ENCODE assay signal across 24 mouse cellular contexts in the genomic region with DNA sequence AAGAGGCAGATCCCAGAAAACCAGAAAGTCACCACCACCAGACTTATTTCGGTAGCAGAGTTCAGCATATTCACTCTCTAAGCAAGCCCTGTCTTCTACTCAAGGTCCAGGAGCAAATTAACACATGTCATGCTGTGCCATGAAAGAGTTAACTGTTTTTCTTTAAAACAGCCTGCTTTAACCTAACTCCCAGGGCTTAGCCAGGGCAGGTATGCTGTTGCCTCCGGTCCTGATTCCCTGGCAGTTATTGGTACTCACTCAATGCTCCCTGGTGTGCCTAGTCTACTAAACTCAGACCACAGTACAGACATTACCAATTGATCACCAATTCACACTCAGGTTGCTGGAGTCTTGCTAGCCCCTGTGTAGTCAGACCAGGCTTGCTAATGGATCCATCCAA.
DNase-seq lines count a peak whose midpoint lies in the region; ATAC-seq and TF ChIP-seq lines count a peak whose summit lies in the region.
"Had no signal": no experiment of that assay in that cellular context is flagged by ENCODE, and none has a peak within 500 bp of the region (broad histone marks: within the 10 kb centered on the region; RNA-seq: fewer than 3 reads in every experiment).

No protein-coding gene starts in this region.

- no peak overlapping the region for H3K9ac ChIP-seq in limb, embryonic 12.5 days (replicated peaks)
- H3K9ac ChIP-seq: embryonic facial prominence, embryonic 13.5 days; heart, embryonic 15.5 days; hindbrain, embryonic 13.5 days had no signal

- peaks cover 48% of the 10 kb centered on the region for H3K36me3 ChIP-seq in limb, embryonic 12.5 days
- peaks cover 18% of the 10 kb centered on the region for H3K36me3 ChIP-seq in limb, embryonic 10.5 days

- H3K4me1 ChIP-seq in limb, embryonic 12.5 days (replicated peaks) = peaks cover 16% of the 10 kb centered on the region
- H3K4me1 ChIP-seq in limb, embryonic 10.5 days = peaks cover 12% of the 10 kb centered on the region
- H3K4me1 ChIP-seq in cortical plate, adult 2 months (ENCODE audit: control insufficient read depth, insufficient read depth, low read length) = peaks cover 6% of the 10 kb centered on the region

- H3K4me3 ChIP-seq in limb, embryonic 12.5 days (replicated peaks) = no peak overlapping the region
- H3K4me3 ChIP-seq in limb, embryonic 10.5 days = no peak overlapping the region
- H3K4me3 ChIP-seq in cortical plate, adult 2 months (ENCODE audit: insufficient read depth, low read length) = no peak overlapping the region
- H3K4me3 ChIP-seq: embryonic facial prominence, embryonic 10.5 days; embryonic facial prominence, embryonic 13.5 days; erythroblast, embryonic 14.5 days; heart, embryonic 12.5 days; heart, embryonic 15.5 days; hindbrain, embryonic 10.5 days; hindbrain, embryonic 13.5 days had no signal

- H3K27me3 ChIP-seq in limb, embryonic 12.5 days = no peaks in the 10 kb centered on the region
- H3K27me3 ChIP-seq in limb, embryonic 10.5 days (ENCODE audit: low read depth, poor library complexity, severe bottlenecking) = 0 out of 2 replicates have a peak, but pooled peaks cover 4% of the 10 kb centered on the region
- H3K27me3 ChIP-seq: embryonic facial prominence, embryonic 13.5 days; heart, embryonic 12.5 days; heart, embryonic 15.5 days; hindbrain, embryonic 13.5 days had no signal

- 57% methylated on average over 2 of the region's 2 CpGs for WGBS in limb, embryonic 12.5 days
- 87% methylated on average over 2 of the region's 2 CpGs for WGBS in limb, embryonic 10.5 days

- no peaks in the 10 kb centered on the region for H3K9me3 ChIP-seq in limb, embryonic 12.5 days
- H3K9me3 ChIP-seq in limb, embryonic 10.5 days (replicated peaks) = no peaks in the 10 kb centered on the region
- H3K9me3 ChIP-seq: embryonic facial prominence, embryonic 10.5 days; embryonic facial prominence, embryonic 13.5 days; heart, embryonic 12.5 days; heart, embryonic 15.5 days; hindbrain, embryonic 10.5 days; hindbrain, embryonic 13.5 days had no signal

- peak; percentile 12 for DNase-seq in cerebellum, adult 11-12 months
- no peak for DNase-seq in cerebellum, postnatal 14 days
- peak; percentile 82 for DNase-seq in heart, adult 11 months
- no peak for DNase-seq in heart, adult 8-10 months (ENCODE audit: low spot score)
- DNase-seq in limb, embryonic 10.5 days (ENCODE audit: low spot score) = no peak
- DNase-seq: adrenal gland, adult 8-10 months; adrenal gland, postnatal 25 days; cerebellum, adult 9-10 months; embryo, embryonic 11 days; gastrocnemius, postnatal 10 days; gastrocnemius, postnatal 36 days; heart, postnatal 10 days; heart, postnatal 36 days had no signal

- no peak for TF ChIP-seq POLR2A in cortical plate, adult 2 months (IDR thresholded peaks at IDR 0.05; ENCODE audit: extremely low read depth, insufficient read depth, low read length)

- 0 out of 2 replicates have a peak, but pooled peaks have one; percentile 46 for ATAC-seq in limb, embryonic 12.5 days (ENCODE audit: insufficient number of reproducible peaks, insufficient read depth, low FRiP score, low TSS enrichment, low read depth)
- ATAC-seq: activated CD4-positive, CD25-positive, alpha-beta regulatory T cell, adult 4 months; hindbrain, embryonic 16.5 days had no signal

- no peak overlapping the region for H3K4me2 ChIP-seq in limb, embryonic 12.5 days
- H3K4me2 ChIP-seq: embryonic facial prominence, embryonic 13.5 days; heart, embryonic 12.5 days; heart, embryonic 15.5 days; hindbrain, embryonic 13.5 days had no signal

- TF ChIP-seq CTCF in cortical plate, adult 2 months (IDR thresholded peaks at IDR 0.05; ENCODE audit: extremely low read depth, insufficient read depth, low read length) = no peak

- H3K27ac ChIP-seq in limb, embryonic 12.5 days = no peak overlapping the region
- H3K27ac ChIP-seq in limb, embryonic 10.5 days = no peak overlapping the region
- H3K27ac ChIP-seq in cortical plate, adult 2 months (ENCODE audit: insufficient read depth, low read length) = peak overlapping the region; percentile 49; the same call in 1 of the 2 replicates
- H3K27ac ChIP-seq: embryonic facial prominence, embryonic 10.5 days; embryonic facial prominence, embryonic 13.5 days; heart, embryonic 15.5 days had no signal

Comparison
In these comparisons a context has a peak if more than half of its experiments do, and no peak if none do; other contexts are left out.
1. DNase-seq: peak in cerebellum, adult 11-12 months (single experiment) and heart, adult 11 months (single experiment); none in cerebellum, postnatal 14 days (0 of 2), heart, adult 8-10 months (single experiment) and limb, embryonic 10.5 days (single experiment).